Mouse (Mus musculus) stomach, postnatal 0 days (tissue): Measurements from ENCODE around the gene Olfr160.

ENCODE experiments used
- CTCF ChIP-seq: IDR thresholded peaks from 2 replicates; pipeline ENCODE4 v1.5.1; 2016; ENCODE audit warnings: antibody characterized with exemption, low read depth, mild to moderate bottlenecking, moderate library complexity
- EP300 ChIP-seq: optimal IDR thresholded peaks from 2 replicates; pipeline ENCODE3; 2016; ENCODE audit warnings: antibody characterized with exemption

GRCm38 (mm10) chr9:37675287-37675686 lies 40.8 kb downstream of the Olfr160 start:
- TF ChIP-seq CTCF, result no peak
- TF ChIP-seq EP300, result no peak
